Mouse (Mus musculus) frontal cortex, postnatal 10 days (tissue): Measurements from ENCODE around the gene Nab2.

Source experiments
- DNase-seq, 2 experiments: peaks; one replicate each; pipeline ENCODE4 v3.0.0; 2022; ENCODE audit warnings: low spot score in 2 of 2, mixed read lengths in 1 of 2

Nab2 gene

DNA sequence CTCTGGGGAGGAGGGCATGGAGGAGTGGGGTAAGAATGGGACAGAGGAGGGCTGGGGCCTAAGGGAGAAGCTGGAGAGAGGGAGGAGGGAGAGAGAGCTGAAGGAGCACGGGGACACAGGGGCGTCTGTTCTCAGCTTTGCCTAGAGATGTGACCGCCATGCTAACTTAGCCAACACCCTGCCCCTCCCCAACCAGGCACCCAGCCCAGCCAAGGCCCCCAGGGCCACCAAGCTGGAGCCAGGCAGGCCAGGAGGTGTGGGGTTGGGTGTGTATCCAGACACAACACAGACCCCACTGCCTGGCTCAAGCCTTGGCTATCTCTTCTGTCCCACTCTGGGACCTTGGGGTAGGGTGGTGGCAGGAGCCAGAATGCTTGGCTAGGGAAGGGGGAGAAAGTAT is 52.8 kb downstream of the Nab2 start:
- no peak for DNase-seq

DNA sequence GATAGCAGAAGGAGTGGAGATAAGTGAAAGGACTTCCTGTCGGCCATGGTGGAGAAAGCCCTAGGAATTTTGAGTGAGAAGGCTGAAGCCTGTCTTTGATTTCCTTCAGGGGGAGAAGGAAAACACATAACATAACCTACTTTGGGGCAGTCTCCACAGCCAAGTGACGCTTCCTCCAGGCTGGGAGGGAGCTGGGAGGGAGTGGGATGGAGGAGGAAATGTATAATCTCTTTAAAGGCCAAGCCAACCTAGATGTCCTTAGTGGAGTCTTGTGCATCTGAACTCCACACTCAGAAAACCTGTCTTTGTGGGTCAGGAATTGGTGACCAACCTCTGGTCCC is 53.4 kb downstream of the Nab2 start:
- DNase-seq = no peak

DNA sequence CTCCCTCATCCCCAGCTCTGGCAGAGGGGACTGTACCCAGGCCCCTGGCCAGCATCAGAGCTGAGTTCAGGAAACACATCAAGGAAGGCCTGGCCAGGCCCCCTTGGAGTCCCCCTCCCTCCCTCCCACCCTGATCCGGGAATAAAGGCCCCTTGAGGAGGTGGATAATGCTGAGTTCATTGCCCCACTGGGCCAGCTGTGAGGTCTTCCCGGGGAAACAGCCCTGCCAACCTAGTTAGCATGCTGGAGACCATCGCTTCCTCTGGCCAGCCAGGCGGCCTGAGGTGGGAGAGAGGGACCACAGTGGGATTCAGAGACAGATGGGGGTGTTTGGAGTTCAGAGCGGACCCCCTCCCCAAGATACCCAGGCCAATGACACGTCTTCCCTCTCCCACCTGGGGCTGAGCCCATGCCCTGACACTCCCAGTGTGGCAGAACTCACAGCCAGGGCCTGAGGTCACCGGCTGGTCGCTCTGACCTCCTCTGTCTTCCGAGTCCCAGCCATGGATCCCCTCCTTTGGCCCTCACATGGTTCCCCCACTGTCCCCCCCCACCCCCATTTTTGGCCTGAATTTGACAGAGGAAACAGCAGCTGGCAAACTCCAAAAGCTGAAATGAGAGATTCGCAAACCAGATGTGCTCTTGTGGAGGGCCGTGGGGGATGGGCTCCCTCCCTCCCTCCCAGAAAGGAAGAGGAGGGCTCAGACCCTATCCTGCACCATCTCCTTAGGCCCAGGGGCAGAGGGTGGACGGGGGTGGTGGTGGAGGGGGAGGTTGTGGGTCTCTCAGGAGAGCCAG is 53.9 kb downstream of the Nab2 start:
- no peak for DNase-seq

- DNase-seq = no peak
Observed at GRCm38 (mm10) chr10:127612079-127612775, 56.1 kb downstream of the Nab2 start.
